Mouse (Mus musculus): ENCODE results near the gene Slc38a6.

GRCm38 (mm10) chr12:73366581-73366980 is 80.0 kb downstream of the Slc38a6 start:
- TF ChIP-seq CTCF (IDR thresholded peaks at IDR 0.05; ENCODE audit: borderline replicate concordance, control insufficient read depth, extremely low read depth, insufficient read depth, low read length, poor library complexity) (no peak), POLR2A (IDR thresholded peaks at IDR 0.05; ENCODE audit: control insufficient read depth, extremely low read depth, insufficient read depth, low read length, poor library complexity) (no peak)
